Mouse (Mus musculus) brown adipose tissue, adult 24 weeks (tissue): ENCODE data around the gene 4930523C07Rik. TPM values are rescaled to one million over a fixed set of nuclear protein-coding genes. Genes with fewer than 3 reads are reported as not detected.

ENCODE experiments used
- H3K27ac ChIP-seq: fragments of 200-500 bp; replicated peaks from 2 replicates; pipeline ENCODE4 v1.5.1; 2012; ENCODE audit warnings: low read depth, mild to moderate bottlenecking, low read length
- H3K4me1 ChIP-seq: fragments of 200-500 bp; 2 replicates; pipeline ENCODE4 v1.6.1; 2012; ENCODE audit warnings: low read length, mixed read lengths; ENCODE audit not compliant: control insufficient read depth, insufficient read depth, insufficient read length
- H3K4me3 ChIP-seq: fragments of 200-500 bp; 2 replicates; pipeline ENCODE4 v1.5.1; 2012; ENCODE audit warnings: low read depth, mild to moderate bottlenecking, low read length, moderate library complexity; ENCODE audit not compliant: insufficient read depth
- polyA plus RNA-seq: library from polyadenylated mRNA; stranded (reverse); fragments of >200 nt; gene quantifications from 2 replicates; pipeline ENCODE4 v1.2.4, GENCODE M21; 2012; ENCODE audit not compliant: missing spikeins, insufficient read depth, insufficient read length

4930523C07Rik gene
- polyA plus RNA-seq, result 11.0 and 15.0 TPM in 2 replicates

DNA sequence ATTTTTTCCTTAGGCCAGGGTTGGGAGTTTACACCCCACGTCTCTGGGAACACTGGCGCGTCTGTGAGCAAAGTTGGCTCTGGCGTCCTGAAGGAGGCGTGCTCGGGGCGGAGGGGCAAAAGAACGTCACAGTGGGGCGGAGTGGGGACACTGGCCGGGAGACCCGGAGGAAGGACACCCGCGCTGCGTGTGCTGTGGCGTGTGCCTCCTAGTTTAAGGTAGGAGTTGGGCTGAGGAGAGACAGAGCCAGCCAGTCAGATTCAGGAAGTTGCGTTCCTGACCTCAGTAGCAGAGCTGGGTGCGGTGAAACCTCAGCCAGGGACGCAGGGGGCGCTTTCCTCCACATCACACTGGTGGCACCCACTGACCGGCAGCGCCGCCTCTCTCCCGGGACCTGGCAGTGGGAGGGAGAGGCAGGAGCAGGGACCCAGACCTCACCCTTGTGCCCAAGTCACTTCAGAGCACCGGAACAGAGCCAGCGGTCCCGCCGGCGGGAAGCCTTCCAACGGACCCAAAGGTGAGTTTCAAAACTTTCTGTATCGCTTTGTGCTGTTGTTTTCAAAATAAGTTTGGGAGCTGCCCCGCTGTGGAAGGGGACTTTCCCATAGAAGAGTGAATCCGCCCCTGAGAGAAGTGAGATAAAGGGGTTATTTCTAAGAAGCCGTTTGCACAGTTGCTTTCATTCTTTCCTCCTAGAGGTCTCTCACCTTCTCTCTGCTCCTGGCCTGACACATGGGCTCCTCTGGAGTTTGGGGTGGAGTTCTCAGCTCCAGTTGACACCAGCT is at the start of gene 4930523C07Rik:
TSS of gene 4930523C07Rik (plus strand) at position 146 of the 785 bp plus-strand sequence.
- Histone ChIP-seq H3K4me3 (peak within 1 kb of the TSS; percentile 66), H3K27ac (peak within 1 kb of the TSS; percentile 92), H3K4me1 (peaks cover 36% of the 10 kb centered on the region)

DNA sequence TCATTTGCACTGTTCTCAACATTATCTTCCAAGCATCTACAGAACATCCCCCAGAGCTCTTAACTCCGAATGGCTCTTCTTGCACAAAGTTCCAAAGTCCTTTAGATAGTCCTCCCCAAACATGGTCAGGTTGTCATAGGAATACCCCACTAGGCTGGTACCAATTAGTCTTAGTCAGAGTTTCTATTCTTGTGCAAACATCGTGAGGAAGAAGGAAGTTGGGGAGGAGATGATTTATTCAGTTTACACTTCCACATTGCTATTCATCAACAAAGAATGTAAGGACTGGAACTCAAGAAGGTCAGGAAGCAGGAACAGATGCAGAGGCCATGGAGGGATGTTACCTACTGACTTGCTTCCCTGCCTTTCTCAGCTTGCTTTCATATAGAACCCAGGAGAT is 46.9 kb upstream of the 4930523C07Rik start:
- Histone ChIP-seq H3K4me1 (no peaks in the 10 kb centered on the region), H3K4me3 (no peak overlapping the region), H3K27ac (no peak overlapping the region)

DNA sequence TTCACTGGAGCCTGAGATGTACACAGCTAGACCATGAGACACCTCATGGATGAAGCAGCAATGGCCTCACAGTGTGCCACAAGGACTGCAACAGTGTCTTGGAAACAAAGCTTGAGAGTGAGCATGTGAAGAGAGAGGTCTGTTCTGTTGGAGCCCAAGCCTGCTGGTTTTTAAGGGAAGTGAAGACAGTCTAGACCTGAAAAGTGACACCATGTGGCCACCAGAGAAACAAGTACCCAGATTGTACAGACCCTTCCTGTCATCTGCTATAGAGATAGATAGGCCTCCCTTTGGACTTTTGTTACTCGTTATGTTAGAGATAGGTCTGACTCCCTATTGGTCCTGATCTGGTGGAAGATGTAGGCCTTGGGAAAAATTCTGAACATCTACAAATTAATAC is 45.8 kb upstream of the 4930523C07Rik start:
- no peak overlapping the region for H3K4me3 ChIP-seq
- no peaks in the 10 kb centered on the region for H3K4me1 ChIP-seq
- H3K27ac ChIP-seq, result no peak overlapping the region

DNA sequence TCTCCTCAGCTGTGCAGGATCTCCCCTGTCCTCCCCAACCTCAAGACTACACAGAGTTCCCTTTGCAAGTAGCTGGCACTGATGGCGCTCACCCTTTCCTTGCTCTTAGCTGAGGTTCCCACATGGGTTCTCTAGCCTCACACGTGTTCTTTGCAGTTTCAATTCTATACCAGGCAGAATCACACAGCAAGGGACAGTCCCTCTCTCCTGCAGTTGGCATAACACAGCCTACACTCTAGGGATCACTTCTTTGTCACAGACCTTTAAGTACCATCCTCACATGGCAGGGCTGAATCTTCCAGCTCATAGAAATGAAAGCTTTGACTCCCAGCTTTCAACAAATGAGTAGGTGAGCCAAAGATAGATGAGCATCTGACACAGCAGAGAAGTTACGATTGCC is 45.0 kb upstream of the 4930523C07Rik start:
- H3K27ac ChIP-seq, result no peak overlapping the region
- no peaks in the 10 kb centered on the region for H3K4me1 ChIP-seq

DNA sequence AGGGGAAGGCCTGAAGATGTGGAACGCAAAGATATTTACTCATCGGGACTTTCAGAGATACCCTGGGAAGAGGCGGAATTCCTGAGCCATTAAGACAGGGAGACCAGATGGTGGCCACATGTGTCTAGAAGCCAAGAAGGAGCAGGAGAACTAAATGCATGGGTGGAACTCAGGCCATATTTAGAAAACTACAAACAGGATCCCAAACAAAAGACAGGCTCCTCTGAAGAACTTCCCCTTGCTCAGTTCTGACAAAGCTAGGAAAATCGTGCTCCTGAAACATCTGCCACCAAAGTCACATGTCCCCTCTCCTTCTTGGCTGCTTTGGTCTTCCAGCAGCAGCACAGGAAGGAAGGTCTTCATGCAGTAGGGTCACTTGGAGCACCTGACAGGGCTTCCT is 38.9 kb upstream of the 4930523C07Rik start:
- Histone ChIP-seq H3K4me3 (no peak overlapping the region), H3K27ac (no peak overlapping the region)

More for the DNA sequence above, 45.0 kb upstream of the 4930523C07Rik start:
- H3K4me3 ChIP-seq, result no peak overlapping the region

DNA sequence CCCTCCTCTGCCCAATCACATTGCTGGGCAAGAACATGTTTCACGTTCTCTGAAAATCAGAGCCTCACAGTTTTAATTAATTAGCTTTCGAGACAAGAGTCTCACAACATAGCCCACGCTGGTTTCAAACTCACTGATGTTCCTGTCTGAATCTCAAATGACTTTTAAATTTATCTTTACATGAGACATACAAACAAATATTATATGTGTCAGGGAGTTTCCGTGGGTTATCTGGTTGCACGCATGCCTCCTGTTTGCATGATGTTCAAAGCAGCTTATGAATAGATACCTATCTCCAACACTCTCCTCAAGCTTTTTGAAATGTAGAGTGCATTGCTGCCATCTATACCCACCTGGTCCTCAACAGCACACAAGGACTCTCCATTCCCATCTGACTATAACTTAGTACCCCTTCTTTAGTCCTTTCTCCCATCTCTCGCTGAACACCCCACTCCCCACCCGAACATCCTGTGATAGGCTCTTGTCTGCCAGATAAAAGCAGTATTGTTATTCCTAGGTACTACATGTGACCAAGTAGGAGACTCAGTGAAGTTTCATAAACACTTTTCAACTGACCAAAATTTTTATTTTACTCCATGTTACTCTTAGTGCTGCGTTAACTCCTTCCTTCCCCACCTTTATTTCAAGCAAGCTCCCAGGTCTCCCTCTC is 37.1 kb upstream of the 4930523C07Rik start:
- H3K27ac ChIP-seq, result no peak overlapping the region
- no peak overlapping the region for H3K4me3 ChIP-seq
- no peaks in the 10 kb centered on the region; the same call in 1 of the 2 replicates for H3K4me1 ChIP-seq

More for the DNA sequence above, 38.9 kb upstream of the 4930523C07Rik start:
- no peaks in the 10 kb centered on the region; the same call in 1 of the 2 replicates for H3K4me1 ChIP-seq

DNA sequence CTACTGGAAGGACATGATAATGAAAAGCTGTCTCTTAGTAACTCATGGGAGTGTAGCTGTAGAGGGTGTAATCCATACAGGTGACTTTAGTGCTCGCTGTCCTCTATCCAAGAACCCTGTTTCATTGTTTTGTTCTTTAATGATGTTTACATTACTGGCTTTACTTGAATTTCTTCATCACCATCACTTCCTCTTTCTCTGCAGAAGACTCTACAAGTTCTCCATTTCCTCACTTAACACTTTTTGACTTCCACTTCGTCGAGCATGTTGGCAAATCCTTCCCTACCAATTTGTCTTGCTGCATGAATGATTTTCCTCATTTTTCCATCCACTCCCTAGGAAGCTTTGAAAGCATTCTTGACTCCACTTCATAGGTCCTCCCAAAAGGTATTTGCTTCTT is 31.1 kb upstream of the 4930523C07Rik start:
- Histone ChIP-seq H3K4me1 (no peaks in the 10 kb centered on the region), H3K4me3 (no peak overlapping the region), H3K27ac (no peak overlapping the region)

DNA sequence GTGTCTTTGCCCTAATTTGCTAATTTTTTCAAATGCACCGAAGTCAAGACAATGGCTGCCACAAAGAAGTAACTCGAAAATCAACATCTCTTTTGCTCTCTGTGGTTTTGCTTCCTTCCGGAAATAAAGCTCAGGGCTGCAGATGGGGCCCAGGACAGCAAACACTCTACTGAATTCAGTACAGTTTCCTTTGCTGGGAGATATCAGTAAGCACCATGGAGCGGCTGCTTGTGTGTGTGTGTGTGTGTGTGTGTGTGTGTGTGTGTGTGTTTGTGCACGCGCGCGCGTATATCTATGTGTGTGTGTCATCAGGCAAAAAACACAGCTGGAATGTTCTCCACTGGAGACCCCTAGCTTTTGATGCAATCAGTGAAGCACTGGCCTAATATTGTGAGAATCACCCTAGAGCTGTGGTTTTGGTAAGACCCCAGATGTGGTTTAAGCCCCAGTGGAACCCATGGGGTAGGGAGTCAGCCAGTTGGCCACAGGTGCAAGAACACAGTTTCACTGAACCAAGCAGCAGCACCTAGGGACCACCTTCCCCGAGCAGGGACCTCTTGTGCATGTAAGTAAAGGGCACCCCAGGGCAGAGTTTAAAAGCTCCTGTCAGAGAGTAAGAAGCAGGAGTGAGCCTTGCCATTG is 19.7 kb upstream of the 4930523C07Rik start:
- H3K27ac ChIP-seq, result no peak overlapping the region
- peaks cover 13% of the 10 kb centered on the region for H3K4me1 ChIP-seq
- no peak overlapping the region for H3K4me3 ChIP-seq

DNA sequence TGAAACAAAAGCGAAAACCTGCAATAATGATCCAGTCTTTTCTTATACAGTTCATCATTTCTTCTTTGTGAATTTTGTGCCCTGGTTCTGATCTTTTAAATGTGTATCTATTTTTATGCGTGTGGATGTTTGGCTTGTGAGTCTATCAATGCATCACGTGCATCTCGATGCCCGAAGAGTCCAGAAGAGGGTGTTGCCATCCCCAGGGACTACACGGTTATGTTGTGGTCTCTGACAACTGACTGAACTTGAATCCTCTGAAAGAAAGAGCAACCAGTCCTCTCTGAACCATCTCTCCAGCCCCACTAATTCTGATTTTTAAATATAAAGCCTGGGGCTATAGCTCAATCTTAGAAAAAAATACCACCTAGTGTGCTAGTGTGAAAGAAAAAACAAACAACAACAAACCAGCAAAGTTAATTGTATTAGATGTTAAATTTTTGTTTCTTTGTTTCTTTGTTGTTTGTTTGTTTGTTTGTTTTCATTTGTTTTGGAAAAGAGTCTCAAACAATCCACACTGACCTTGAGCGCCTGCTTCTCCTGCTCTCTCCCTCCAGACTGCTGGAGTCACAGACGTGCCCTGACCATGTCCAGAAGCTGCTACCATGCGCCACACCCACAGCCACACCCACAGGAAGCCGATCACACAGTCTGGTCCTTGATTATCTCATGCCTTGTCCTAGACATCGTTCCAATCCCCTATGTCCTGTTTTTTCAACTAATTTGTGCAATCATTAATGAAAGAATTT is 18.9 kb upstream of the 4930523C07Rik start:
- Histone ChIP-seq H3K4me3 (no peak overlapping the region), H3K27ac (no peak overlapping the region), H3K4me1 (peaks cover 13% of the 10 kb centered on the region)

DNA sequence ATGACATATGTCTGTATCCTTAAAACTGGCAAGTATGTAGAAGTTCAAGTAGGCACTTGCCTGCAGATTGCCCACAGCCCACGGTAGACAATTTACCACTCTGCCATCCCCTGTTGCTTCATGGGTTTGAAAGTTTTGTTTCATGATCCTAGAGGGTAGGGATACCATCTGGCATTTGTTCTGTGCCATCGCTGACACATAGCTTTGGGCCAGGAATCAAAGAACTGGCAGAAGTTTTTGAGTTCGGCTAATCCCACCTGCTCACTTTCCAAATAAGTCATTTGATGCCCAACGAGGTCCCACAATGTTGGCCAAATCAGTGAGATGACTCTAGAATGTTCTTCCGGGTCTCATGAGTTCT is 18.3 kb upstream of the 4930523C07Rik start:
- peaks cover 13% of the 10 kb centered on the region for H3K4me1 ChIP-seq
- no peak overlapping the region for H3K27ac ChIP-seq
- H3K4me3 ChIP-seq, result no peak overlapping the region

DNA sequence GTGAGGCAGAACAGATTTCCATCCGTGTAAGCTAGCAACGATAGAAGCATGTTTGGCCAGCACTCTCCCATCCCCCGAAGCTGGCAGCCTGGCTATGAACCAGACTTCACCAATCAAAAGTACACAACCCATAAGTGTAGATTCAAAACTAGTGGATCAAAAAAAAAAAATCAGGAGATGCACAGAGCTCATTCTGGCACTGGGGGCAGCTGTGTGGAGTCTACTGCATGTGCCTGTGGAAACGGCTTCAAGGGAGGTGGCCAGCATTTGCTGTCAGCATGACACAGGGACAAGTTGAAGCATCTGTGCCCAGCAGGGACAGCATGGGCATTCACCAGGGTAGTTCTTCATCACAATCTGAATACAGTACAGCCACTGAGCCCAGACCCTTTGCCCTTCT is 16.2 kb upstream of the 4930523C07Rik start:
- Histone ChIP-seq H3K4me1 (peaks cover 13% of the 10 kb centered on the region), H3K4me3 (no peak overlapping the region), H3K27ac (no peak overlapping the region)

DNA sequence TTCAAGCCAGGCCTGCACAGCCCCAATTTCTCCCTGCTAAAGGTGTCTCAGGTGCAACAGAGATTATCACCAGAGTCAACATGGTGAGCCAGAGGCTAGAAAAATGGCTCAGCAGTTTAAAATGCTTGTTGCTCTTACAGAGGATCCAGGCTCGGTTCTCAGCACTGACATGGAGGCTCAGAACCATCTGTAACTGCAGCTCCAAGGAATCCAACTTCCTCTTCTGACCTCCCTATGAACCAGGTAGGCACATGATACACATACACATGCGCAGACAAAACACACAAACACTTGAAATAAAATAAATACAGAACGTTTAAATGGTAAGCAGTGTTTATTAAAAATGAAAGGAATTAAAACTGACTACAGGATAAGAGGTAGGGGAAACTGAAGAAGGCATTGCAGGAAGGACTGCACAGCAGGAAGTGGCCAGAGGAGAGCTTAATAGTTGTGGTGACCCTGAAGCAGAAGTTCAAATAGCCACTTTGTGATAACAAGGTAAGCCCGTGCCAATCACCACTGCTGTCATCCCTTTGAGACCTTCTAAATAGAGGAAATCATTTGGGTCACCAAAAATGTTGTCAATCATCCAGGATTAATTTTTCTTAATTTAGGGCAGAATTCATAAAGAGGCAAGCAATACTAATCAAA is 10.1 kb upstream of the 4930523C07Rik start:
- no peak overlapping the region for H3K27ac ChIP-seq
- H3K4me1 ChIP-seq, result peaks cover 8% of the 10 kb centered on the region
- no peak overlapping the region for H3K4me3 ChIP-seq

DNA sequence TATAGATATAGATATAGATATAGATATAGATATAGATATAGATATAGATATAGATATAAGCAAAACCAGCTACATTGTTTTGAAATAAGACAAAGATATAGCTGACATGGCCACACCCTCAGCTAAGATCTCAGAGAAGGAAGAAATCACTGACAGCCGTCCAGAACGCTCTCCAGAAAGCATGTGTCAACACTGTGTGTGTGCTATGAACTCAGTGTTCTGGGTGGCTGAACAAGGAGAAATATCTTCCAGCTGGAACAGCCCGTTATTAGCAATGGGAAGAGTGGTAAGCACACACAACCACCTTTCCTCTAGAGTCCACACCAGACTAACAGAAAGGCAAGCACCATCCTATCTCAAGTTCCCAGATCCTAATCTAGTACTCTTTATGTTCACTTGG is 8.6 kb upstream of the 4930523C07Rik start:
- no peak overlapping the region for H3K27ac ChIP-seq
- peaks cover 8% of the 10 kb centered on the region for H3K4me1 ChIP-seq
- H3K4me3 ChIP-seq, result no peak overlapping the region

DNA sequence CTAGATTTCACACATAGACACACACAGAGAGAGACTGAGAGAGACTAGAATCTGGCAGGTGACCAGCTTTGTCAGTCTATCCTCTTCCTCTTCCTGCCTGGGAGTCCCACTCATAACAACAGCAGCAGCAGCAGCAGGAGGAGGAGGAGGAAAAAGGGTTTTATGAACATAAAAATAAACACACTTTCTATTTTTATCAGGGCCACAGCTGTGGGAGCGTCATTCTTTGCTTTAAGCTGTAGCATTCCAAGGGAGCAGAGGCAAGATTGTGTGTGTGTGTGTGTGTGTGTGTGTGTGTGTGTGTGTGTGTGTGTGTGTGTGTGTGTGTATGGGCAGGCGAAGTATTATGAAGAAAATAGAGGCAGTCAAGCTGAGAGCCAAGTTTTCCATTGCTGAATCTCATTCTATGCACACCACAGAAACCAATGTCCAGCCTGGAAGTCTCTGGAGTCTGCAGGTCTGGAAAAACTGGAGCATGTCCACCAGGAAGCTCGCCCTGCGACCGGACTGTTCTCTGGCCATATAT is 7.1 kb upstream of the 4930523C07Rik start:
- Histone ChIP-seq H3K4me3 (no peak overlapping the region), H3K27ac (peak overlapping the region; percentile 99)

More for the DNA sequence above, 7.1 kb upstream of the 4930523C07Rik start:
- H3K4me1 ChIP-seq, result peaks cover 8% of the 10 kb centered on the region
